Mouse (Mus musculus) common myeloid progenitor, adult 5-6 weeks (primary cell): ENCODE measurements at regions not wholly inside any gene's neighbourhood (a gene's known extent, or its start where the extent isn't known, plus 50 kb on each side); places are given as distances from the start of the nearest gene placed in this dataset.

ENCODE experiments used
- ATAC-seq: replicated peaks from 2 replicates; pipeline ENCODE4 v1.8.0; 2016; ENCODE audit warnings: low read depth, mild to moderate bottlenecking, moderate TSS enrichment, inconsistent platforms; ENCODE audit not compliant: poor library complexity, severe bottlenecking

DNA sequence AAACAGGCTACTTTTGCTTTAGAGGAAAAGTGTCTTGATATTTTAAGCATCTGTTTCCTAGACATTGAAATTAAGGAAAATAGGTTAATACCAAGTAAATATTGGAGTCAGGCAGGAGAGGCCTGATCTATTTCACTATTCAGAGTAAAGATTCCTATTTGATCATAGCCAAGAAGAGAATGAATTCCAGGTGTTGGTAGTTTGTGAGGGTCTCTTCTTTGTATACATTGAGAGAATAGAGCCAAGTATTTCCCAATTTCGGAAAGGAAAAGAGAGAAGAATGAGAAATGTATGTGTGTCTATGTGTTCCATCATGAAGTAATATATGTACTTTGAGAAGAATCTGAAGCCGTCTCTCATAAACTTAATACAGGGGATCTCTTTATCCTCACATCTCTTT, 756.7 kb downstream of the Adgrl2 start:
- ATAC-seq, result no peak

- ATAC-seq, result no peak
Measured at GRCm38 (mm10) chr3:148229192-148229591, 761.2 kb downstream of the Adgrl2 start.

DNA sequence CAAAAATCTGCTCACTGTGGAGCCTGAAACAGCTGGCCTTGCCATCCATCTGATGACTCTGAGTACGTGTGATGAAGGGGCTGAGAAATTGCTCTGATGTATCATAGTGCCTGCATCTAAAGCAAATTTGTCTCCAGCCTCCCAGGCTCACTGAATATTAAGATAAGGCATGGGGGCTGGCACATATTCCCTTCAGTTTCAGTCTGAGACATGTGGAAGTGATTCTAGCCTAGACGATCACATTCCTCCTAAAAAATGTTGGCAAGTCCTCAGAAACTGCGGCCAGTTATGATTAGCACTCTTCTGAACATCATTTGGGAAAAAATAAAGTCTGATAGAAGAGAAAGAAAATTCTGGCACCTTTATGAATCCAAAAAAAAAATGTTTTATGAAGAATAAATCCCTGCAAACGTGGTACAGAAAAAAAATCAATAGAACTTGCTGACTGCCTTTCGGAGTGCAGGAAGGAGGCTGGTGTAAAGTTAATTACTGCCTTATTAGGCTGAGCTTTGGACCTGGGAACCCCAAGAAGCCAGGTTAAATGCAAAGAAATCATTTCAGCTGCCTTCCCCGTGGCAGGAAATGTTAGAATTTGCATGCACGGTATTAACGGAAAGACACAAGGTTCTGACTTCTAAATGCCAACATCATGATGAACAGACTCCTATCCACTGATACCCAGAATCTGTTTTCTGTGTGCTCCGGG, 762.2 kb downstream of the Adgrl2 start:
- ATAC-seq, result no peak

DNA sequence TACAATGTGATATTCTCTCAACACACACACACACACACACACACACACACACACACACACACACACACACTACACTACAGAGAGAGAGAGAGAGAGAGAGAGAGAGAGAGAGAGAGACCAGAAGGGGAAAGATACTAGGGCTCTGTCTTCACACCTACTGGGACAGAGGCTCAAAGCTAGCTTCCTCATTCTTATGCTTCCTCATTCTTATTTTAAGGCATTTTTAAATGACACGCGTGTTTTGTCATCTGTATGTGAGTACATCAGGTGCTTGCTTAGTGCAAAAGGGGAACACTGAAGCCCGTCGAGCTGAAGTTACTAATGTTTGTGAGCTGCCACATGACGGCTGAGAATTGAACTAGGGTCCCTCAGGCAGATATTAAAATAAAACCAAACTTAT, 769.5 kb downstream of the Adgrl2 start:
- peak; percentile 98 for ATAC-seq

DNA sequence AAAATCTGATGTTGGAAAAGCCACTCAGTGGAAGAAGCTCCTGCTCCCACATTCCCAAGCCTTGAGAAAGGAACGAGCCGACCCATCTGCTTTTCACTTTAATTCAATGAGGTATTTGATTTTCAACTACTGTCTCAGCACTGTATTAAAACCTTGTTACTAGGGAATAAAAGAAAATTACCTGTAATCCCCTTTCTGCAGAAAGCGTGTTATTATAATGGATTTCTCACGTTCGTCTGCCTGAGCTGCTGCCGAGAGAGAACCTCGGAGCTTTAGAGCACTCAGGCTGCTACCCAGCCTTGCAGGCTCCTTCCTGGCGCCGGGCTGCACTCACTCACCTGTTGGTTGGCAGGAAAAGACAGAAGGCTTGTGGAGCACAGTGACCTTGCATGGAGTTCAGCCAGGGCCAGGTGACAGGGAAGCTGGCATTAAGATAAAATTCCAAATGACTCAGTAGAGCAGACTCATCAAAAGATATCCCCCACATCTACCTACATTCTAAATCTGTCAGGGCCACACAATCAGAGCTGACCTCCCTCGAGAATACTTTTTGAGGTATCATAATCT, 770.2 kb downstream of the Adgrl2 start:
- ATAC-seq, result no peak

GRCm38 (mm10) chr3:148202148-148202547, 788.2 kb downstream of the Adgrl2 start:
- no peak for ATAC-seq

- ATAC-seq, result no peak
Measured at GRCm38 (mm10) chr3:148186704-148187103, 803.7 kb downstream of the Adgrl2 start.

DNA sequence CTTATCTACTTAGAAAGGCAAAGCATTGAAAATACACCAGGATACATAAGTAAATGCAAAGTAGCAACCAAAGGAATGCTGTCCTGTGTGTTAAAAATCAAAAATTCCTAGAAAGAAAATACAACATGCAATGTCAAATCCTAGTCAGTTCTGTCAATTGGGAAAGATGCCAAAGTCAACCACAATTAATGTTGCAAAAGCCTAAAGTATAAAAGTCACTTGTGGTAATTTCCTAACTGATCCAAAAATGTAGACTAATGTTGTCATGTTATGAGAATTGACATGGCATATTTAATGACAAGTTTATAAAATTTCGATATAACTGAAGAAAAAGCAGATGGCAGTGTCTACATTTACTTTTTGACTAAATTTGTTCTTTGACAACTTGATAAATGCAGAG, 822.8 kb downstream of the Adgrl2 start:
- ATAC-seq, result no peak

GRCm38 (mm10) chr3:148159059-148159458, 831.3 kb downstream of the Adgrl2 start:
- ATAC-seq, result no peak

DNA sequence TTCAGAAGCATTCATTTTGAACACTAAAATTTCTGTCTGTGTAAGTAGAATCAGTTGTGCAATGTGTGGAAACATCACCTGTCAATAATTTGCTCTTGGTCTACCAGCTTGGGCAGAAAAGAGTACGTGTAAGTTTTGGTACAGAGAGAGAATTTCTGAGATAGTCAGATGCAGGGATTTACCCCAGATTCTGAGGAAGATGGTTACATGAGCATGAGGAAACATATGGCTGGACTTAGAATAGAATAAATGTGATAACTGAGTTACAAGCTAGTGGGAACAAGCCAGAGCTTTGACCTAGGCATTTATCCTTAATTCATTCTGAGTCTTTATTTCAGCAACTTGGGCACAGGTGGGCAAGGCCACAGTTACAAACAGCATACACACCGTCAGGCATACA, 831.8 kb downstream of the Adgrl2 start:
- no peak for ATAC-seq

- no peak for ATAC-seq
Measured at GRCm38 (mm10) chr3:148143776-148144175, 846.6 kb downstream of the Adgrl2 start.

- no peak for ATAC-seq
Measured at GRCm38 (mm10) chr3:148136791-148137251, 853.5 kb downstream of the Adgrl2 start.

- no peak for ATAC-seq
Measured at GRCm38 (mm10) chr3:148134646-148135045, 855.7 kb downstream of the Adgrl2 start.

GRCm38 (mm10) chr3:148115576-148115975, 874.8 kb downstream of the Adgrl2 start:
- ATAC-seq, result no peak

- ATAC-seq, result 0 out of 2 replicates have a peak, but pooled peaks have one; percentile 39
Measured at GRCm38 (mm10) chr3:148112204-148112603, 878.2 kb downstream of the Adgrl2 start.

- ATAC-seq, result no peak
Measured at GRCm38 (mm10) chr3:148107031-148107430, 883.3 kb downstream of the Adgrl2 start.

DNA sequence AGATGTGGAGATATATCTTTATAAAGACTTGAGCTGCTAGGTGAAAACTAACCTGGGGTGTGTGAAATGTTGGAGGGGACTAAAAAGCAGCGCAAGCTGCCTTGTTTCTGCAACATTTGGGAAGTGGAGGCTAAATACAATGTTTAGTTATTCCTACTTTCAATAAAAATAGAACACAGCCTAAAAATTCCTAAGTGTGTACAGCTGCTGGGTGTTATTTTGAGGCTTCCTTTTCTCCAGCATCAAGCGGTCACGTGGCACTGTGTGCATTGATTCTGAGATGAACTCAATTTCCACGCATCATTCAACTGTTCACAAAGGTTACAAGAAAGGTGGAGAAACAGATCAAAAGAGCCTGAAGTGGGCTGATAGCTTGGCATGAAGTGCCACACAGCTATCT, 896.4 kb downstream of the Adgrl2 start:
- ATAC-seq, result no peak

GRCm38 (mm10) chr3:148075841-148076240, 914.5 kb downstream of the Adgrl2 start:
- ATAC-seq, result no peak

DNA sequence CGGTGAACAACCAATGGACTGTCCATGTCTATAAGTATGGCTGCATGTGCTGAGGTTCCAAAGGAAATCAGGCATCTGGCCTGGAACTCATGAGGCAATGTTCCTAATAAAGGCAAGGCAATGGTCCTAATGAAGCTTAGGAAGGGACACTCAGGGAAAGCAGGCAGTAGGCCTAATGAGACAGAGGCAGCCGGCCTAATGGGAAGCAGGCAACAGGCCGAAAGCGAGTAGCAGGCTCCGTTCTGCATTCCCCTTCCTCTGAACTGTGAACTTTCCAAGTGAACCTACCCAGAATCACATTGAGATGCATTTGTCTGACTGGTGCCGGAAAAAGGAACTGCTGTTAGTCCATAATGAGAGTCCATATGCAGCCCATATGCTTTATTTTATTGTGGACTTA, 923.7 kb downstream of the Adgrl2 start:
- no peak for ATAC-seq

DNA sequence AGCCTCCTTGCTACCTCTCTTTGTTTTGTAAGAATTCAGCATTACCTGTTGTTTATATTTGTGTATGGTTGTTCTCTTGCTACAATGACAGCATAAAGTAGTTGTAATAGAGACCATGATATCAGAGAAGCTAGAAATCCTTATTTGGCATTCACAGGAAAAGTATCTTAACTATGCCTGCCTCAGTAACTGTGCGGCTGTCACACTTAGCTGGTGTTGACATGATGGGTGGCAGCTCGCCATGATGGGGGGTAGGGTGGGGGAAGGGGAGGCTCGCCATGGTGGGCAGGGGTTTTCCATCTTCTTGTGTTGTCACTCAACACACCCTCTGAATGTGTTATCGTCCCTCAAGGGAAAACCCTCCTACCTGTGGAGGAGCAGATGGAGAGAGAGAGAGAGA, 934.3 kb downstream of the Adgrl2 start:
- ATAC-seq, result no peak

- ATAC-seq, result no peak
Measured at GRCm38 (mm10) chr3:148052516-148052915, 937.8 kb downstream of the Adgrl2 start.

DNA sequence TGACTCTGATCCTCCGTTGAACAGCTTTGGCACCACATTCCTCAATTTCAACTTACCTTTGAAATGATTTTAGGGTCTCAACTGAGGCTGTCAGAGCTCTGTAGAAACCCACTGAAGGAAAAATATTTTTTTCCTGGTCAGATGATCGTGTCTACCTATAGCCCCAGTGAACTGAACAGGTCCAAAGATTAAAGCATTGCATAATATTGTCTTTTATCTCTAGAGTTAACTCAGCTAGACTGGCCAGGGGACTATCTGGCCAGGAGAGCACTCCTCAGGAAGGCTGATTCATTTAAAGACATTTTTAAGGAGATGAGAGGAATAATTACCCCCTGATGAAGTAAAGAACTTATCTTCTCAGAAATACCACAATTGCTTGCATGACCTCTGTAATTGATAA, 942.1 kb downstream of the Adgrl2 start:
- ATAC-seq, result no peak
